Mouse (Mus musculus): ENCODE results near the gene Pecam1.

Pecam1 gene

GRCm38 (mm10) chr11:106633456-106633855 lies 117.0 kb downstream of the Pecam1 start:
- 93% methylated on average over 2 of the region's 2 CpGs for WGBS

GRCm38 (mm10) chr11:106627692-106628091 lies 122.7 kb downstream of the Pecam1 start:
- WGBS = 18% methylated on average over 6 of the region's 6 CpGs

GRCm38 (mm10) chr11:106625577-106625976 lies 124.9 kb downstream of the Pecam1 start:
- WGBS = 62% methylated on average over 3 of the region's 3 CpGs

GRCm38 (mm10) chr11:106623629-106624028 lies 126.8 kb downstream of the Pecam1 start:
- 81% methylated on average over 2 of the region's 2 CpGs for WGBS

GRCm38 (mm10) chr11:106622056-106622455 lies 128.4 kb downstream of the Pecam1 start:
- 79% methylated on average over 8 of the region's 8 CpGs for WGBS

- 94% methylated on average over 4 of the region's 4 CpGs for WGBS
Measured at GRCm38 (mm10) chr11:106618768-106619167, 131.7 kb downstream of the Pecam1 start.

- WGBS = 79% methylated on average over 13 of the region's 13 CpGs
Measured at GRCm38 (mm10) chr11:106617821-106618580, 132.4 kb downstream of the Pecam1 start.

- WGBS = 81% methylated on average over 4 of the region's 4 CpGs
Measured at GRCm38 (mm10) chr11:106615561-106615960, 134.9 kb downstream of the Pecam1 start.

- 63% methylated on average over 4 of the region's 4 CpGs for whole genome bisulfite sequencing
Measured at GRCm38 (mm10) chr11:106614339-106614645, 136.1 kb downstream of the Pecam1 start.

- 56% methylated on average over 15 of the region's 15 CpGs for WGBS
Measured at GRCm38 (mm10) chr11:106613638-106614338, 136.6 kb downstream of the Pecam1 start.

GRCm38 (mm10) chr11:106612961-106613637 lies 137.3 kb downstream of the Pecam1 start, which contains the start of gene Tex2:
Tex2 (minus strand) TSS chr11:106613423.
- under 1% methylated on average over 45 of the region's 45 CpGs for WGBS

- under 1% methylated on average over 60 of the region's 67 CpGs for WGBS
Measured at GRCm38 (mm10) chr11:106612209-106612960, 138.0 kb downstream of the Pecam1 start.

- WGBS = 94% methylated on average over 8 of the region's 8 CpGs
Measured at GRCm38 (mm10) chr11:106609731-106610130, 140.7 kb downstream of the Pecam1 start.

- WGBS = 75% methylated on average over 6 of the region's 6 CpGs
Measured at GRCm38 (mm10) chr11:106607316-106607715, 143.1 kb downstream of the Pecam1 start.

GRCm38 (mm10) chr11:106606042-106606441 lies 144.4 kb downstream of the Pecam1 start:
- 64% methylated on average over 5 of the region's 5 CpGs for WGBS
